Mouse (Mus musculus): ENCODE data around the gene Cecr2. TPM values are rescaled to one million over a fixed set of nuclear protein-coding genes. Genes with fewer than 3 reads are reported as not detected.

Cecr2 gene
- total RNA-seq, 2 experiments from 2014 or later: 9.1 to 17.0 TPM

- intact Hi-C loops (cut with DNase I): no loop called here
- Histone ChIP-seq H3K27ac (no peak overlapping the region), H3K4me3 (no peak overlapping the region)
- no peak for TF ChIP-seq CTCF (IDR thresholded peaks at IDR 0.05)
- no peak for DNase-seq
These were observed 77.0 kb downstream of the Cecr2 start for GRCm38 (mm10) chr6:120743130-120743529.

- intact Hi-C loops (cut with DNase I): no loop called here
- H3K27ac ChIP-seq: no peak overlapping the region
- no peak for DNase-seq
- no peak overlapping the region for H3K4me3 ChIP-seq
- no peak for TF ChIP-seq CTCF (IDR thresholded peaks at IDR 0.05)
These were observed 78.1 kb downstream of the Cecr2 start for GRCm38 (mm10) chr6:120744266-120744665.

GRCm38 (mm10) chr6:120746416-120746815, 80.2 kb downstream of the Cecr2 start:
- no peak overlapping the region for H3K27ac ChIP-seq
- no peak overlapping the region for H3K4me3 ChIP-seq
- intact Hi-C loops (cut with DNase I): no loop called here
- DNase-seq: no peak
- no peak for TF ChIP-seq CTCF (IDR thresholded peaks at IDR 0.05)

GRCm38 (mm10) chr6:120761151-120761550, 95.0 kb downstream of the Cecr2 start:
- no peak overlapping the region for H3K27ac ChIP-seq
- intact Hi-C loops (cut with DNase I): loop anchor here (10.0 kb wide), 1 partner anchor 356 kb away; no protein-coding TSS in a partner anchor
- DNase-seq: no peak

GRCm38 (mm10) chr6:120769972-120770371, 103.8 kb downstream of the Cecr2 start:
- intact Hi-C loops (cut with DNase I): loop anchor here (10.0 kb wide), 1 partner anchor 365 kb away; no protein-coding TSS in a partner anchor
- TF ChIP-seq CTCF (IDR thresholded peaks at IDR 0.05): no peak
- Histone ChIP-seq H3K27ac (no peak overlapping the region), H3K4me3 (no peak overlapping the region)
- no peak for DNase-seq

More at GRCm38 (mm10) chr6:120761151-120761550, 95.0 kb downstream of the Cecr2 start:
- no peak overlapping the region for H3K4me3 ChIP-seq
- no peak for TF ChIP-seq CTCF (IDR thresholded peaks at IDR 0.05)

- H3K4me3 ChIP-seq: no peak overlapping the region
These were observed 105.2 kb downstream of the Cecr2 start for GRCm38 (mm10) chr6:120771366-120771765.

GRCm38 (mm10) chr6:120772025-120772424, 105.9 kb downstream of the Cecr2 start:
- DNase-seq: peak; percentile 44
- no peak overlapping the region; the same call in 1 of the 2 replicates for H3K27ac ChIP-seq
- intact Hi-C loops (cut with DNase I): no loop called here
- no peak overlapping the region for H3K4me3 ChIP-seq
- no peak for TF ChIP-seq CTCF (IDR thresholded peaks at IDR 0.05)

More at GRCm38 (mm10) chr6:120771366-120771765, 105.2 kb downstream of the Cecr2 start:
- no peak for DNase-seq
- intact Hi-C loops (cut with DNase I): no loop called here
- TF ChIP-seq CTCF (IDR thresholded peaks at IDR 0.05): peak; percentile 27; the same call in 1 of the 2 replicates
- H3K27ac ChIP-seq: no peak overlapping the region

- TF ChIP-seq CTCF (IDR thresholded peaks at IDR 0.05): no peak
- intact Hi-C loops (cut with DNase I): no loop called here
- no peak for DNase-seq
- Histone ChIP-seq H3K27ac (no peak within 1 kb of the TSS; the same call in 1 of the 2 replicates), H3K4me3 (no peak within 1 kb of the TSS)
These were observed 107.0 kb downstream of the Cecr2 start, which contains the start of gene Slc25a18 for GRCm38 (mm10) chr6:120773149-120773628. Slc25a18 (plus strand) TSS chr6:120773578.

GRCm38 (mm10) chr6:120773763-120774162, 107.6 kb downstream of the Cecr2 start:
- no peak overlapping the region for H3K27ac ChIP-seq
- intact Hi-C loops (cut with DNase I): no loop called here
- no peak overlapping the region for H3K4me3 ChIP-seq
- TF ChIP-seq CTCF (IDR thresholded peaks at IDR 0.05): no peak
- DNase-seq: no peak

- intact Hi-C loops (cut with DNase I): no loop called here
- no peak for DNase-seq
- H3K27ac ChIP-seq: no peak overlapping the region
- no peak overlapping the region for H3K4me3 ChIP-seq
- no peak for TF ChIP-seq CTCF (IDR thresholded peaks at IDR 0.05)
These were observed 110.1 kb downstream of the Cecr2 start for GRCm38 (mm10) chr6:120776286-120776685.

- intact Hi-C loops (cut with DNase I): no loop called here
- no peak overlapping the region for H3K4me3 ChIP-seq
- TF ChIP-seq CTCF (IDR thresholded peaks at IDR 0.05): no peak
- no peak overlapping the region for H3K27ac ChIP-seq
- DNase-seq: no peak
These were observed 111.4 kb downstream of the Cecr2 start for GRCm38 (mm10) chr6:120777533-120777932.

GRCm38 (mm10) chr6:120778226-120778625, 112.1 kb downstream of the Cecr2 start:
- no peak overlapping the region for H3K27ac ChIP-seq
- no peak overlapping the region for H3K4me3 ChIP-seq
- TF ChIP-seq CTCF (IDR thresholded peaks at IDR 0.05): no peak
- no peak for DNase-seq
- intact Hi-C loops (cut with DNase I): no loop called here

- Histone ChIP-seq H3K27ac (no peak overlapping the region), H3K4me3 (no peak overlapping the region)
- no peak for TF ChIP-seq CTCF (IDR thresholded peaks at IDR 0.05)
- no peak for DNase-seq
- intact Hi-C loops (cut with DNase I): no loop called here
These were observed 116.8 kb downstream of the Cecr2 start for GRCm38 (mm10) chr6:120782948-120783347.

GRCm38 (mm10) chr6:120784351-120784750, 118.2 kb downstream of the Cecr2 start:
- Histone ChIP-seq H3K4me3 (no peak overlapping the region), H3K27ac (no peak overlapping the region)
- no peak for DNase-seq
- TF ChIP-seq CTCF (IDR thresholded peaks at IDR 0.05): no peak
- intact Hi-C loops (cut with DNase I): no loop called here

All from gastrocnemius, adult 2 months (tissue).